Mouse (Mus musculus): ENCODE measurements around the gene Hprt.
A peak's percentile ranks its signal among the peaks of the same experiment; 100 is the strongest.
"Not testable (repeated sequence)": the region's sequence is repeated elsewhere in the genome, so short reads cannot be mapped to it uniquely, and the experiment has no call there.

Hprt gene

DNA sequence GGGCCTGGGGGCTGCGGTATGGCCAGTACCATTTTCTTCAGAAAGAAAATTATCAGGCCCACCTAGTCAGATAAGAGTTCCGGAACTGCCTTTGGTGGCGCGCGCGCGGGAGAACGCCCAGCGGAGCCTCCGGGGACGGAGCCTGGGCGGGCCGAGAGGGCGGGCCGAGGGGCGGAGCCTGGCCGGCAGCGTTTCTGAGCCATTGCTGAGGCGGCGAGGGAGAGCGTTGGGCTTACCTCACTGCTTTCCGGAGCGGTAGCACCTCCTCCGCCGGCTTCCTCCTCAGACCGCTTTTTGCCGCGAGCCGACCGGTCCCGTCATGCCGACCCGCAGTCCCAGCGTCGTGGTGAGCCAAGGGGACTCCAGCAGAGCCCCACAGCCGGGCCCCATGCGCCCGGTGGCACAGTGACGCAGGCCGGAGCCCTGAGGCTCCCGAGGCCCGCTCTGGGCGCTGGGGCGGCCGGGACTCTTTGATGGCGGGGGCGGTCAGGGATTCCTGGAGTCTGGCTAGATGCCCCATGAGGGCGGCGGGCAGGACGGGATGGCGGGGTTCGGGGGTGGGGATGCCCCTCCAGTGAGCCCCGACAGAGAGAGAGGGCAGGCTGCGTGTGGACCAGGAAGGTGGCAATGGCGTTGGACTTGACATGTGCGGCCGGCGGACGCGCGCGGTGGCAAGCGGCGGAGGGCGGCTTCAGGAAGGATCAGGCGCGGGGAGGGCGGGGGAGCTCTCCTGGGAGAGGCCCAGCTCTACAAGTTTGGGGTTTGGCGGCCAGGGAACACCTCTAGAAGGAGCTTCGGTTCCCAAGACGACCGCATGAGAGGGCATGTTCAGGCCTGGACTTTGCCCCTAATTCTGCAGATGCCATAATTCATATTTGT, at the start of gene Hprt:
TSS of gene Hprt (plus strand) at position 233 of the 879 bp plus-strand sequence.
- peak; percentile 87 to 92 for DNase-seq

DNA sequence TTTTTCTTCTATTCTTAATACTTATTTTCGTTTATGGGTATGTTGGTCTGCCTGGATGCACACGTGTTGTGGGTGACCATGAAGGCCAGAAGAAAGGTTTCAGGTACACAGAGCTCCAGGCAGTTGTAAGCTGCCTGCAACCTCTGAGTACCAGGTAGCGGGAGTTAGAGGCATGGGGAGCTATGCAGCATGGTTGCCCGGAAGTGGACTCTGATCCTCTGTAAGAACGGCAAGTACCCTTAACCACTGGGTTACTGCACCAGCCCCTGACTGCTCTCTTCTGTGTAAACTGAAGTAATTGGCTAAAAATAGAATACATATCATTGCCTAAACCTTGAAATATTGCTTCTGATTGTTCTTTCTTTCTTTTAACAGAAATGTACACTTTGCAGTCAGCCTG, 42.4 kb upstream of the Hprt start:
- DNase-seq, result no peak

DNA sequence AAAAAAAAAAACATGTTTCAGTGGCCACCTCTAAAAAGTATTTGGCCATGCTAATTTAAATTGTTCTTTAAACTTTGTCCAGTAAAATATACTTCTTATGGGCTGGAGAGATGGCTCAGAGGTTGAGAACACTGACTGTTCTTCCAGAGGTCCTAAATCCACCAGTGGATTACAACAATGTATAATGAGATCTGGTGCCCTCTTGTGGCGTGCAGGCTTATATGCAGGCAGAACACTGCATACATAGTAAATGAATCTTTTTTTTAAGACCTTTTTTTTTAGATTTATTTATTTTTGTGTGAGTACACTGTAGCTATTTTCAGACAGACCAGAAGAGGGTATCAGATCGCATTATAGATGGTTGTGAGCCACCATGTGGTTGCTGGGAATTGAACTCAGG, 38.2 kb upstream of the Hprt start:
- peak; percentile 42 to 58 for DNase-seq

DNA sequence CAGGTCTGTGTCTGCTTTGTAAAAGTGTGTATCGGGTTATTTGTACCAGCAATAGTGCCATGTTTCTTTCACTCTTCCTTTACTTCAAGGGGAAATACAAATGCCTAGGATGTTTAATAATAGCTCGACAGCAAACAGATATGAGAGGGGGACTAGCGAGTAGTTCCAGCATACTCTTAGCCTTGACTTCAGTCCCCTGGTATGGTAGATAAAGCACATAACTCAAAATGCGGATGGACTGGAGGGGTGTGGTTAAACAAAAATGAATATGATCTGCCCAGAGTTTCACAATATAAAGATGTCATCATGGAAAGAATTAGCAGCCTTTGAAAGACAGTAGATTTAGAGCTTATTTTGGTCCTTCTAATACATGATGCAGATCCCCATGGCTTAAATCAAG, 31.0 kb upstream of the Hprt start:
- DNase-seq, result no peak

DNA sequence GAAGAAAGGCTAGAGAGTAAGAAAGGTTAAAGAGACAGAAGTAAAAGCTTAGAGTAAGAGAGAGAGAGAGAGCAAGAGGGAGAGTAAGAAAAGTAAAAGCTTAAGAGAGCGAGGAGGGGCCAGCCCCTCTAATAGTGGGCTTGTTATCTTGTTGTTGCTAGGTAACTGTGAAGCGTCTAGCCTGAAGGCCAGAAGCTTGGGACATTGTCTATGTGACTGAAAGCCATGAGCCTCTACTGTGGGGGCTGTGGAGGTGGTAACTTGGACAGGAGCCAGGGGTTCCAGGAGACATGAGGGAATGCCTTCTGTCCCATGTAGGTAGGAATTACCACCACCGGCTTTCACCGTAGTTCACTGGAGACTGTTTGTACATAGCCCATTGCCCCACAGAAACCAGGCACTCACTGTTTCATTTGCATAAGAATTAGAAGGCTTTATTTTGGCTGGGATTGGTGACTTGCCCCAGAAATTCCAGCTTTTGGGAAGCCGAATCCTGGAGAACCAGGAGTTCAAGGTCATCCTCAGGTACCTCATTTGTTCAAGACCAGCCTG, 26.3 kb upstream of the Hprt start:
- no peak for DNase-seq

DNA sequence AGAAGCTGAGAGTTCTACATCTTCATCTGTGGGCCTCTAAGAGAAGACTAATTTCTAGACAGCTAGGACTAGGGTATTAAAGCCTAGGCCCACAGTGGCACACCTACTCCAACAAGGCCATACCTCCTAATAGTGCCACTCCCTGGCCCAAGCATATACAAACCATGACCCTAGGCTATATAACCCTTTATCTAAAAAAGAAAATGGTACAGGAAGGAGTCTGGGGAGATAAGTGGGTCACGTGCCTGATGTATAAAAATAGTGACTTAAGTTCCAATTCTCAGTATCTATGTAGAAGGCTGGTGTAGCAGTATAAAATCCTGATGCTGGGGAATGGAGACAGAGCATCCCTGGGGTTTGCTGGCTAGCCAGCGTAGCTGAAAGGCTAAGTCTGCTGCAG, 22.8 kb upstream of the Hprt start:
- no peak for DNase-seq

DNA sequence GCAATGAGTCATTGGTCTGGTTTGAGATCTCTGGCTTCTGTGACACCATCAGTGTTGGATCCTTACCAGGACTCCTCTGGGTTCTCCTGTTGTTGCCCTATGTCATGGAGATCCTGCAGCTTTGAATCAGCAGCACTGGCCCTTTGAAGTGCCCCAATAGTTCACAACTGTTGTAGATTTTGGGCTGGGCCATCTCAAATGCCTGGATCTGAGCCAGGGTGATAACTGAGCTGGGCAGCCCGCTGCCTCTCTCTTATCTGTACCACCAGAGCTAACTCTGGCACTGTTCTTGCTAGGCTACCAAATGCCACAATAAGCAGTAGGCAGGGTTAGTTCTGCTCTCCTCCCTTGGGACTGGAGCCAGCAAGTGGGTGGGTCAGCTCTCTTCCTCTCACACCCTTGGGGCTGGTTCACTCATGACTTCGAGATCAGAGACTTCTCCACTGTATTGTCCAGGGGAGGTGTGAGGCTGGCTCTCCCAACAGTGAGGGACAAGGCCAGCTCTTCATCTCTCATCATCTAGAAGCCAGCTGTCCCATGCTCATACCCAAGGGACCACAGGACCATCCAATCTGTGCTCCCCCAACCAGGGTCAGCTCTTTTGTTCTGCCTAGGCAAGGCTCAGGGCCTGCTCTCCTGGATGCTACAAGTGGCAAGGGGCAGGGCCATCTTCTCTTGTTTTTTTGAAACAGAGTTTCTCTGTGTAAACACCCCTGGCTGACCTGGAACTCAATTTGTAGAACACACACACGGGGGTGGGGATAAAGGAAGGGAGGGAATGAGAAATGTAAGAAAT, 16.5 kb upstream of the Hprt start:
- peak in 1 of 2 experiments; percentile 11 for DNase-seq

DNA sequence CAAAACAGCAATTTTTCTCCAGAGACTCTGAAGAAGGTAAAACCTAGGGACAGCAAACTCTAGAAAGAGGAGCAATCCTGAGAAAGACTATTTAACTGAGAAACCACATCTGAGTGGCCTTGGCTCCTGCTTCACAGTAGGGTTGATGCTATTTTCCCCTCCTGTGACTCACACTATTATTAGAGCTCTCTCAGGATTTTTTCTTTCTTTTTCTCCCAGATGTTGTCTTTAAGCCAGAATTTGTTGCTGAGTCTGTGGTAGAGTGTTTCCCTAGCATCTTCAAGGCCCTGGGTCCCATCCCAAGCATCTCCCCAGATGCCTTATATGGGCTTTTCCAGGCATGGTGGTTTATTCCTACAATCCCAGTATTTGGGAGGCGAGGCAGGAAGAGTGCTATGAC, 15.8 kb upstream of the Hprt start:
- no peak for DNase-seq

DNA sequence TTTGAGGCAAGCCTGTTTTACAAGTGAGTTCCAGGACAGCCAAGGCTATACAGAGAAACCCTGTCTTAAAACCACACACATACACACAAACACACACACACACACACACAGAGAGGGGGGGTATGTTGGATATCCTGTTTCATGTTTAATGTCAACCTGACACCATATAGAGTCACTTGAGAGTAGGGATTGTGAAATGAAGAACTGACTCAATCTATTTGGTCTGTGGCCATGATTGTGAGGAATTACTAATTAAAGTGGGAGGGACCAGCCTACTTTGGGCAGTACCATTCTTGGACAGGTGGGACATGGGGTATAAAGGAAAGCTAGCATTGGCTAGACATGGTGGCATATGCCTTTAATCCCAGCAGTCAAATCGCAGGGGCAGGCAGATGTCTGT, 15.3 kb upstream of the Hprt start:
- no peak for DNase-seq

DNA sequence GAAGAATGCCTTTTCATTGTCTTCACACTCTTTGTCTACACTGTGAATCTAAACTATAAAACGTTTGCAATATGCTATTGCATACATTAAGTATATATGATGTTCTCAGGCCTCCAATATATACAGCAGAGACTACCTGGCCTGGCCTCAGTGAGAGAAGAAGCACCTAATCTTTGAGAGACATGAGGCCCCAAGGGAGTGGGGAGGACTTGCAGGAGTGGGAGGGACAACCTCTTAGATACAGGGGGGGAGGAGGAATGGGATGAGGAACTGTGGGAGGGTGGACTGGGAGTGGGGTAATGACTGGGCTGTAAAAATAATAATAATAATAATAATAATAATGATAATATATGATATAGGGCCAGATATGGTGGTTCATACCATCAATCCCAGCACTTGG, 9.4 kb upstream of the Hprt start:
- no peak for DNase-seq

DNA sequence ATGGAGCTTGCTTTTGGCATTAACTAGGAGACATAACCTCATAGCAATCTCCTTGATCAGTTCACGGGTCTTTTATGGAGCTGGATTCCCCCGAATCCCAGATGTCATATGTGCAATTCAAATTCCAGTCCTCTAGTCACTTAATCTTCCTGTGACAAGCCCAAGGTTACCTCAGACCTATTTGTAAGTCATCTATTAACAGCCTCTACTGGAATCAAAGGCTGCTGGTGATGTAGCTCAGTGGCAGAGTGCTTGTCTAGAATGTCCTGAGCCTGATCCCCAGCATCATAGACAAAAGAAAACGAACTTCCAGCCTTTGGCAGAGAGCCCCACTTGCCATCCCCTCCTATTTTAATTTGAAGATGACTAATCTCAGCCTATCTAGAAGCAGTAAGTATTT, 6.6 kb upstream of the Hprt start:
- DNase-seq, result no peak

DNA sequence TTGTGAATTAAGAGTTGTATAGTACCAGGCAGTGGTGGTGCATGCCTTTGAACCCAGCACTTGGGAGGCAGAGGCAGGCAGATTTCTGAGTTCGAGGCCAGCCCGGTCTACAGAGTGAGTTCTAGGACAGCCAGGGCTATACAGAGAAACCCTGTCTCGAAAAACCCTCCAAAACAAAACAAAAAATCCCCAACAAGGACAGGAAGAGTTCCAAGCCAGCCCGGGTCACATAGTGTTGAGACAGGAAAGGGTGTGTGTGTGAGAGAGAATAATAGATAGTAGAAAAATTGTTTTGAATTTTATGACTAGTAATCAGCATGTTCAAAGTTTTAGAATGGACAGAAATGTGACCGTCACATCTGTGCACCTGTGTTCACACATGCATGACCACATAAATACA, 6.8 kb downstream of the Hprt start:
- not testable (repeated sequence) for DNase-seq

DNA sequence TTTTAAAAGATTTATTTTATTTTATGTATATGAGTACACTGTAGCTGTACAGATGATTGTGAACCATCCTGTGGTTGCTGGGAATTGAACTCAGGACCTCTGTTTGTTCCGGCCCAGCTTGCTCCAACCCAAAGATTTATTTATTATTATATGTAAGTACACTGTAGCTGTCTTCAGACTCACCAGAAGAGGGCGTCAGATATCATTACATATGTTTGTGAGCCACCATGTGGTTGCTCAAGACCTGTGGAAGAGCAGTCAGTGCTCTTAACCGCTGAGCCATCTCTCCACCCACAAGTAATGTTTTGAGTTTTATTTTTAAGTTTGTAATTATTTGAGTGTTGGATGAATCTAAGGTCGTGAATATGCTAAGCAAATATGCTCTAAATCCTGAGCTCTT, 16.9 kb downstream of the Hprt start:
- peak in 1 of 2 experiments; percentile 16 for DNase-seq

DNA sequence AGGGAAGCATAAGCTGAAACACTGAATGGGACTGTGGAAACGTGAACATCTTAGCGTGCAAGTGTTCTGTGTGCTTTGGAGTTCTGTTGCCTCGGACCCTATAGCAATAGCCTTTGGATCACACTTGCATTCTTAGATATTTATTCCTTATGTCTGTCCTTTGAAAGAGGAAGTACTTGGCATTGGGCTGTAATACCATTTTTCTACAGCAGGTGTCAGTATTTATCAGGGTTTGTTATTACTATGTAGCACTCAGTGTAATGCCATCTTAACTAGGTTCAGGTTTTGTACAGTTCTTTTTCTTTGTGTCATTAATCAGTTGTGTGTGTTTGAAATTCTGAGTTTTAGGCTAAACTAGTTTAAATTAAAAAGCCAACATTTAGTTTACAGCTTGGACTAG, 18.1 kb downstream of the Hprt start:
- peak; percentile 49 to 52 for DNase-seq

DNA sequence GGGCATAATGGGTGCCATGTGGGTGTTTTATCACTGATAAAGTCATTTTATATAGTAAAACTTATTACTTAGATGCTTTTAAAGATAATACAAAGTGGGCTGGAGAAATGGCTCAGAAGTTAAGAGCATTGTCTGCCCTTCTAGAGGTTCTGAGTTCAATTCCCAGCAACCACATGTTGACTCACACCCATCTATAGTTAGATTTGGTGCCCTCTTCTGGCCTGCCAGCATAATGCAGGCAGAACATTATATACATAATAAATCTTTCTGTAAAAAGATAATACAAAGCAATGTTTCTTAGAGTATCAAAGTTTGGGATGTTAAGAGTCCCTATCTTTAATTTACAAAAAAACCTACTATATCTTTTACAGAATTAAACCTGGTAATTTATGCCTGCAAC, 27.6 kb downstream of the Hprt start:
- DNase-seq, result peak; percentile 48 to 53

DNA sequence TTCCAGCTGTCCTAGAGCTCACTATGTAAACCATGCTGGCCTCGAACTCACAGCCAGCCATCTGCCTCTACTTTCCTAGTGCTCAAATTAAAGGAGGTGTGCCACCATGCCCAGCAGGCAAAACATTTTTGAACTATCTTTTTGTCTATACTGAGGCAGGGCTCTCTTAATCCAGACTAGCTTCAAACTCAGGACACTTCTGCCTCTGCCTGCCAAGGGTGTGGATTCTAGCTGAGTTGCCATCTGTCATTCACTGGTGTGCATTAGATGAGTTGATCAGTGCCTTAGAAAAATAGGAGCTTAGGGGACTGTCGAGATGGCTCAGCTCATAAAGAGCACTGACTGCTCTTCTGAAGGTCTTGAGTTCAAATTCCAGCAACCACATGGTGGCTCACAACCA, 35.1 kb downstream of the Hprt start:
- DNase-seq, result no peak

DNA sequence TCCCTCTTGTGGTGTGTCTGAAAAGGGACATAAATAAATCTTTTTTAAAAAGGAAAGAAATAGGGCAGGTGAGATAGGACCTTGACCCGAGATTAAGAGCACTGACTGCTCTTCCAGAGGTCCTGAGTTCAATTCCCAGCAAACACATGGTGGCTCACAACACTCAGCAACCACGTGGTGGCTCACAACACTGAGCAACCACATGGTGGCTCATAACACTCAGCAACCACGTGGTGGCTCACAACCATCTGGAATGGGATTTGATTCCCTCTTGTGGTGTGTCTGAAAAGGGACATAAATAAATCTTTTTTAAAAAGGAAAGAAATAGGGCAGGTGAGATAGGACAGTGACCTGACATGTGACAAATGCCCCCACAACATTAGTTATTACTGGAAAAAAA, 36.3 kb downstream of the Hprt start:
- not testable (repeated sequence) for DNase-seq

DNA sequence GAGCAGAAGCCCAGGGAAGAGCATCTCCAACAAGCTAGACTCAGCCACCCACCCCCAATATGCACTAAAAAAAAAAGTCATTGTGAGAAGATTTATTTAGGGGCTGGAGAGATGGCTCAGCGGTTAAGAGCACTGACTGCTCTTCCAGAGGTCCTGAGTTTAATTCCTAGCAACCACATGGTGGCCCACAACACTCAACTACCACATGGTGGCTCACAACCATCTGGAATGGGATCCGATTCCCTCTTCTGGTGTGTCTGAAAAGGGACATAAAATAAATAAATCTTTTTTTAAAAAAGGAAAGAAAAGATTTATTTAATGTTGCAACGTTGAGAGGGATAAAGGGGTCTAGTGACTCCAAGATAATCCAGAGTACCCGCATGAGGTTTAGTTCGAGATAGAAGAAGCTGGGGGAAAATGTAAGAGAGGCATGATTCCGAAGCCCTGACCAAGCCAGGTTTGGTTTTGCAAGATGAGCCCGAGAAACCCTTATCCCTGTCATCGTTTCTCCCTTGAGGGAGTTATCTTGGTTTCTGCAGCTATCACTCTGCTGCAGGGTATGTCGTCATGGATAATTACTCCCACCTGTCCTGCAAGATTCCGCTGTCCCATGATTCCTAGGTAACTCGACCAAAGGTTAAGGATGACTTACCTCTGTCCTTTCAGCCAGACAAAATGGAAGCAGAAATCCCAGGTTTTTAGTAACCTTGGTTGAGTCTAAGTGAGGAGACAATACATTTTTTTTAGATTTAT, 37.7 kb downstream of the Hprt start:
- DNase-seq, result no peak

DNA sequence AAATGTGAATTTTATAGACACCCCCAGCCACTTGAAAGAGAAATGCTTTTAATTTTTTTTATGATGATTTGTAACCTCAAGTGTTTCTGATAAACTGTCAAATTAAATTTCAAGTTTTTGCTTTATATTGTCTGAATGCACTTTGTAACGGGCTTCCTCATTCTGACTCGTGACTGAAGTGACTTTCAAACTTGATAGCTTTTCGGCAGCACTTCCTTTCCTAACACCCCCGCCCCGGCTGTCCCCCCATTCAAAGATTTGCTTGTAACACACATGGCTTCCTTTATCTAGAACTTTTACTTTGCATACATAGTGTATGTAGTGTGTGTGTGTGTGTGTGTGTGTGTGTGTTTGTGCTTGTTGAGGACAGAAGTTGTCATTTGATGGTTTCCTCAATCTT, 41.6 kb downstream of the Hprt start:
- peak; percentile 47 to 59 for DNase-seq

DNA sequence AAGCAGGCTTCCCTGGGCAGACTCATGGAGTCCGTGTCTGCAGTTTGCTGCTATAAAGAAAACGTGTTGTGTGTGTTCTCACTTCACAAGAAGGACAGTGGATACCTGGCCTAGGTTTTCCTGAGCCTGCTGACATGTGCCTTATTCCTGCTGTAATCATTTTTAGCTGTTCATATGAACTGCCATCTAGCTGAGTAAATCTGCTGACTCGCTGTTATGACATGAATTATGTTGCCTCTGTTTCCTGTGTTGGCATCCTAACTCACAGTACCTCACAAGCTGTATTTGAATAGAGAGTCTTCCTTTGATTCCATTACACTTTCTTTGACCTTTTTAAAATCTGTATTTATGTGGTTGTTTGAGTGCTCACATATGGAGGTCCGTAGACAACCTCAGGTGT, 50.3 kb downstream of the Hprt start:
- DNase-seq, result no peak

DNA sequence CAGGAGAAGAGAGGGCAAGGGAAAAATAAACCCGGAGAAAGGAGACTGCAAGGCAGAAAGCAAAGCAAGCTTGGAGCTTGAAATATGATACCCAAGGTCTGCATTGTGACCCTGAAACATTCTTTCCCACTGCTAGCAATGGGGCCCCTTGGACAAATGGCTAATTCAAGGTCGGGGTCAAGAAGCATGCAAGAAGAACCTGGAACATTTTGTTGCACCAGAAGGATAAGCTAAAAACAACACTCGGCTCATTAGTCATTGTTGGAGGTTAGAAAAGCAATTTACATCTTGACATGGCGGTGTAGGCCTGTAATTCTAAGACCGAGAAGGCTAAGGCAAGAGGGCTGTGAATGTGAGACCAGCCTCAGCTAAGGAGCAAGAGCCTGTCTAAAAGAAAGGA, 51.7 kb downstream of the Hprt start:
- DNase-seq, result no peak

DNA sequence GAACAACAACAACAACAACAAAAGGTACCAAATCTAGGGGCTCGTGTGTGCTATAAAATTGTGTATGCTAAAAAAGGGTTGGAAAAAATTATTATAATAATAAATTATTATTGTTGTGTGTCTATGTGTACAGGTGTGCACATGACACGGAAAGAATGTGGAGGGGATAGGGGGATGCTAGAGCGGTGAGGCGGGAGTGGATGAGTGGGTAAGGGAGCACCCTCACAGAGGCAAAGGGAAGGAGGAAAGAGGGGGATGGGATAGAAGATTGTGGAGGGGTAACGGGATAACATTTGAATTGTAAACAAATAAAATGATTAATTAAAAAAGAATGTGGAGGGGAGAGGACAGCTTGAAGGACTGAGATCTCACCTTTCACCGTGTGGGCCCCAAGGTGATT, 52.2 kb downstream of the Hprt start:
- no peak for DNase-seq

DNA sequence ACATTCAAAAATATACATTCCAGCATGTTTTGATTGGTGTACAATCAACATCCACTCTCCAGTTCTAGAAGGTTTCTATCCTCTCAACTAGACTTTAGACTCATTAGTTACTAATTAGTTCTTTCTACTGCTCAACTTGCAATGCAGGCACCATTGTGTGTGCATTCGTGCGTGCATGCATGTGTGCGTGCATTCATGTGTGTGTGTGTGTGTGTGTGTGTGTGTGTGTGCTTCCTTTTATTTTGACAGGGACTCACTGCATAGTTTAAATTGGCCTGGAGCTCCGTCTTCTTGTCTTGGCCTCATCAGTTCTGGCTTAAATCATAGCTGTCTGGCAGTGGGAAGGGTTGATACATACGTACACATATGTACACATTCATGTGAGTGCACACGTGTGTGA, 53.1 kb downstream of the Hprt start:
- DNase-seq, result peak in 1 of 2 experiments; percentile 10
